Comparison of ENCODE assay signal across 28 mouse cellular contexts in the genomic region with DNA sequence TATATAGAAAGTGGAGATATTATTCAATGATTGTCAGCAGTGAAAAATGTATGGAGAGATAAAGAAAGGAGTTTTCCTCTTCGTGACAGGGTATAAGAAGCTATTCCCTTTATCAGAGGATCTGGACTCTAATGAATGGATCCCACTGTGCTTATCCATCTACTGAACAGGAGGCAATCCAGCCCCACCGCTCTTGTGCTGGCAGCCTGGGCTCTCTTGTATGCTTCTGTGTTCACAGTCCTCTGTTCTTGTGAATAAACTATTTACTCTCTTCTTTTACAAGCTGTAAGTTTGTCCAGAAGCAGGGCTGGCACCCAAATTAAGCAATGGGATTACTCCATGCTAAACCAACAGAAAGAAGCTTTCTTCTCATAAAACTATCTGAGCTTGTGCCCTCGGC.
DNase-seq lines count a peak whose midpoint lies in the region; ATAC-seq and TF ChIP-seq lines count a peak whose summit lies in the region.
"Had no signal": no experiment of that assay in that cellular context is flagged by ENCODE, and none has a peak within 500 bp of the region (broad histone marks: within the 10 kb centered on the region; RNA-seq: fewer than 3 reads in every experiment).

No protein-coding gene starts in this region.

- peak; percentile 61 for ATAC-seq in forebrain, embryonic 16.5 days
- no peak for ATAC-seq in forebrain, embryonic 11.5 days (replicated peaks; ENCODE audit: low FRiP score)
- ATAC-seq in midbrain, postnatal 0 days (ENCODE audit: low FRiP score) = no peak
- ATAC-seq: inflammation-experienced regulatory T-cells, adult 6 months had no signal

- DNase-seq in forebrain, embryonic 11.5 days (ENCODE audit: low spot score) = no peak
- DNase-seq in left cerebral cortex, postnatal 10 days (ENCODE audit: extremely low spot score in 1 of 2, low spot score in 2 of 2) = peak; percentile 16
- no peak for DNase-seq in left cerebral cortex, adult 8-10 months (ENCODE audit: low spot score in 2 of 2)
- peak; percentile 23 for DNase-seq in midbrain, postnatal 0 days (ENCODE audit: low spot score)
- no peak for DNase-seq in midbrain, embryonic 10.5 days (ENCODE audit: low spot score)
- no peak for DNase-seq in urinary bladder, postnatal 36 days (ENCODE audit: low spot score in 2 of 2)
- DNase-seq: adrenal gland, postnatal 25 days; B cell, adult 2 months; cerebellum, adult 8-10 months; gastrocnemius, postnatal 25 days; heart, adult 11 months; kidney, adult 11 months; kidney, postnatal 25 days; lung, embryonic 14.5 days; lung, postnatal 14 days; retina, postnatal 1 day; thymus, adult 2 months; thymus, postnatal 36 days had no signal

- no peaks in the 10 kb centered on the region for H3K9me3 ChIP-seq in forebrain, embryonic 16.5 days (ENCODE audit: control insufficient read depth, low read length)
- H3K9me3 ChIP-seq in forebrain, embryonic 11.5 days (ENCODE audit: control insufficient read depth, low read length) = no peaks in the 10 kb centered on the region
- no peaks in the 10 kb centered on the region for H3K9me3 ChIP-seq in midbrain, postnatal 0 days (ENCODE audit: low read length)
- no peaks in the 10 kb centered on the region for H3K9me3 ChIP-seq in midbrain, embryonic 10.5 days (replicated peaks)
- H3K9me3 ChIP-seq: embryonic facial prominence, embryonic 13.5 days; heart, embryonic 10.5 days; heart, embryonic 15.5 days; kidney, embryonic 15.5 days; limb, embryonic 12.5 days; liver, embryonic 15.5 days; neural tube, embryonic 15.5 days had no signal

- H3K4me2 ChIP-seq in forebrain, embryonic 16.5 days (ENCODE audit: low read length) = no peak overlapping the region
- H3K4me2 ChIP-seq in forebrain, embryonic 11.5 days (ENCODE audit: low read depth, low read length, severe bottlenecking) = no peak overlapping the region
- no peak overlapping the region for H3K4me2 ChIP-seq in midbrain, postnatal 0 days (ENCODE audit: low read depth, low read length, poor library complexity, severe bottlenecking)
- H3K4me2 ChIP-seq: embryonic facial prominence, embryonic 13.5 days; heart, embryonic 15.5 days; kidney, embryonic 15.5 days; limb, embryonic 12.5 days; liver, embryonic 15.5 days; lung, embryonic 14.5 days; neural tube, embryonic 15.5 days had no signal

- WGBS in forebrain, embryonic 16.5 days = 44% methylated on average over 3 of the region's 3 CpGs
- 66% methylated on average over 3 of the region's 3 CpGs for WGBS in forebrain, embryonic 11.5 days
- WGBS in midbrain, postnatal 0 days = 62% methylated on average over 3 of the region's 3 CpGs
- 80% methylated on average over 3 of the region's 3 CpGs for WGBS in midbrain, embryonic 10.5 days

- no peak overlapping the region for H3K27ac ChIP-seq in forebrain, embryonic 16.5 days (ENCODE audit: low read length)
- no peak overlapping the region for H3K27ac ChIP-seq in forebrain, embryonic 11.5 days (ENCODE audit: low read depth, low read length)
- no peak overlapping the region for H3K27ac ChIP-seq in midbrain, postnatal 0 days (ENCODE audit: low read depth, low read length)
- no peak overlapping the region for H3K27ac ChIP-seq in midbrain, embryonic 10.5 days (replicated peaks)
- H3K27ac ChIP-seq: embryonic facial prominence, embryonic 13.5 days; heart, embryonic 10.5 days; heart, embryonic 15.5 days; kidney, embryonic 15.5 days; left cerebral cortex, adult 2 months; limb, embryonic 12.5 days; liver, embryonic 15.5 days; neural tube, embryonic 15.5 days had no signal

- TF ChIP-seq CTCF in midbrain, postnatal 0 days (IDR thresholded peaks at IDR 0.05) = no peak

- H3K4me1 ChIP-seq in forebrain, embryonic 16.5 days (replicated peaks; ENCODE audit: control insufficient read depth, insufficient read depth, low read length) = no peaks in the 10 kb centered on the region
- no peaks in the 10 kb centered on the region for H3K4me1 ChIP-seq in forebrain, embryonic 11.5 days (replicated peaks; ENCODE audit: control insufficient read depth, insufficient read depth, low read length)
- H3K4me1 ChIP-seq in midbrain, postnatal 0 days (ENCODE audit: insufficient read depth, low read length) = no peaks in the 10 kb centered on the region
- H3K4me1 ChIP-seq in midbrain, embryonic 10.5 days = no peaks in the 10 kb centered on the region
- H3K4me1 ChIP-seq: embryonic facial prominence, embryonic 13.5 days; heart, embryonic 10.5 days; heart, embryonic 15.5 days; kidney, embryonic 15.5 days; limb, embryonic 12.5 days; liver, embryonic 15.5 days; neural tube, embryonic 15.5 days had no signal

- no peak overlapping the region for H3K9ac ChIP-seq in forebrain, embryonic 16.5 days (replicated peaks; ENCODE audit: low read depth, low read length)
- H3K9ac ChIP-seq in forebrain, embryonic 11.5 days (ENCODE audit: low read length) = no peak overlapping the region
- H3K9ac ChIP-seq in midbrain, postnatal 0 days (replicated peaks; ENCODE audit: low read length, poor library complexity, severe bottlenecking) = no peak overlapping the region
- H3K9ac ChIP-seq: embryonic facial prominence, embryonic 13.5 days; heart, embryonic 15.5 days; kidney, embryonic 15.5 days; limb, embryonic 12.5 days; liver, embryonic 15.5 days; lung, embryonic 14.5 days; neural tube, embryonic 15.5 days had no signal

- no peaks in the 10 kb centered on the region for H3K27me3 ChIP-seq in forebrain, embryonic 16.5 days (replicated peaks; ENCODE audit: control insufficient read depth, insufficient read depth, low read length)
- H3K27me3 ChIP-seq in forebrain, embryonic 11.5 days (ENCODE audit: control insufficient read depth, insufficient read depth, low read length) = no peaks in the 10 kb centered on the region
- no peaks in the 10 kb centered on the region for H3K27me3 ChIP-seq in midbrain, postnatal 0 days (ENCODE audit: insufficient read depth, low read length)
- no peaks in the 10 kb centered on the region for H3K27me3 ChIP-seq in midbrain, embryonic 10.5 days (ENCODE audit: low read depth, poor library complexity, severe bottlenecking)
- H3K27me3 ChIP-seq: embryonic facial prominence, embryonic 13.5 days; heart, embryonic 15.5 days; kidney, embryonic 15.5 days; limb, embryonic 12.5 days; liver, embryonic 15.5 days; neural tube, embryonic 15.5 days had no signal

- intact Hi-C loops in left cerebral cortex, postnatal 10 days (cut with DNase I) = no loop called here

- no peaks in the 10 kb centered on the region for H3K36me3 ChIP-seq in forebrain, embryonic 16.5 days (ENCODE audit: control insufficient read depth, insufficient read depth)
- no peaks in the 10 kb centered on the region for H3K36me3 ChIP-seq in forebrain, embryonic 11.5 days (ENCODE audit: control insufficient read depth, insufficient read depth, low read length)
- H3K36me3 ChIP-seq in midbrain, postnatal 0 days (ENCODE audit: insufficient read depth, low read length) = no peaks in the 10 kb centered on the region
- H3K36me3 ChIP-seq in midbrain, embryonic 10.5 days = no peaks in the 10 kb centered on the region
- H3K36me3 ChIP-seq: embryonic facial prominence, embryonic 13.5 days; heart, embryonic 10.5 days; heart, embryonic 15.5 days; kidney, embryonic 15.5 days; limb, embryonic 12.5 days; liver, embryonic 15.5 days; neural tube, embryonic 15.5 days had no signal

- no peak overlapping the region for H3K4me3 ChIP-seq in forebrain, embryonic 16.5 days (replicated peaks; ENCODE audit: low read length)
- no peak overlapping the region for H3K4me3 ChIP-seq in forebrain, embryonic 11.5 days (ENCODE audit: low read depth, low read length)
- no peak overlapping the region for H3K4me3 ChIP-seq in midbrain, postnatal 0 days (ENCODE audit: low read depth, low read length)
- no peak overlapping the region for H3K4me3 ChIP-seq in midbrain, embryonic 10.5 days
- H3K4me3 ChIP-seq: embryonic facial prominence, embryonic 13.5 days; heart, embryonic 10.5 days; heart, embryonic 15.5 days; kidney, embryonic 15.5 days; left cerebral cortex, adult 2 months; limb, embryonic 12.5 days; liver, embryonic 15.5 days; neural tube, embryonic 15.5 days had no signal

Comparison
In these comparisons a context has a peak if more than half of its experiments do, and no peak if none do; other contexts are left out.
1. DNase-seq: peak in left cerebral cortex, postnatal 10 days (2 of 2) and midbrain, postnatal 0 days (single experiment); none in forebrain, embryonic 11.5 days (single experiment), left cerebral cortex, adult 8-10 months (0 of 2), midbrain, embryonic 10.5 days (single experiment) and urinary bladder, postnatal 36 days (0 of 2).